Mouse (Mus musculus) kidney, postnatal 36 days (tissue): ENCODE results near the gene Ppm1b.

Source experiments
- DNase-seq, 2 experiments: peaks; one replicate each; pipeline ENCODE4 v3.0.0; 2021 to 2022; ENCODE audit warnings: mixed read lengths in 2 of 2

Ppm1b gene

GRCm38 (mm10) chr17:84956441-84956840, at the start of gene Ppm1b:
Ppm1b (plus strand) TSS chr17:84956741.
- DNase-seq: peak; percentile 13 to 23

- no peak for DNase-seq
These were observed 34.7 kb upstream of the Ppm1b start for GRCm38 (mm10) chr17:84921666-84922376.

GRCm38 (mm10) chr17:84924779-84925178, 31.8 kb upstream of the Ppm1b start:
- no peak for DNase-seq

GRCm38 (mm10) chr17:84926233-84926632, 30.3 kb upstream of the Ppm1b start:
- DNase-seq: no peak

GRCm38 (mm10) chr17:84927580-84927979, 29.0 kb upstream of the Ppm1b start:
- no peak for DNase-seq

GRCm38 (mm10) chr17:84932943-84933342, 23.6 kb upstream of the Ppm1b start:
- no peak for DNase-seq

- no peak for DNase-seq
These were observed 22.6 kb upstream of the Ppm1b start for GRCm38 (mm10) chr17:84933968-84934367.

- peak; percentile 31 to 37 for DNase-seq
These were observed 20.9 kb upstream of the Ppm1b start for GRCm38 (mm10) chr17:84935620-84936019.

GRCm38 (mm10) chr17:84936301-84936700, 20.2 kb upstream of the Ppm1b start:
- DNase-seq: peak; percentile 27 to 37

GRCm38 (mm10) chr17:84936809-84937208, 19.7 kb upstream of the Ppm1b start:
- DNase-seq: no peak

- DNase-seq: no peak
These were observed 19.3 kb upstream of the Ppm1b start for GRCm38 (mm10) chr17:84937220-84937619.

- DNase-seq: no peak
These were observed 18.3 kb upstream of the Ppm1b start for GRCm38 (mm10) chr17:84938215-84938614.

GRCm38 (mm10) chr17:84940017-84940731, 16.4 kb upstream of the Ppm1b start:
- no peak for DNase-seq

GRCm38 (mm10) chr17:84941291-84941868, 15.2 kb upstream of the Ppm1b start:
- DNase-seq: no peak

GRCm38 (mm10) chr17:84942358-84943032, 14.0 kb upstream of the Ppm1b start:
- no peak for DNase-seq

- no peak for DNase-seq
These were observed 13.5 kb upstream of the Ppm1b start for GRCm38 (mm10) chr17:84943033-84943393.

- no peak for DNase-seq
These were observed 12.2 kb upstream of the Ppm1b start for GRCm38 (mm10) chr17:84944348-84944747.

- DNase-seq: no peak
These were observed 4.0 kb upstream of the Ppm1b start for GRCm38 (mm10) chr17:84952521-84952920.

GRCm38 (mm10) chr17:84953776-84954175, 2.8 kb upstream of the Ppm1b start:
- no peak for DNase-seq

- DNase-seq: no peak
These were observed 1.7 kb upstream of the Ppm1b start for GRCm38 (mm10) chr17:84954881-84955280.

GRCm38 (mm10) chr17:84956931-84957486, 468 bp downstream of the Ppm1b start:
- DNase-seq: peak; percentile 87 to 95

GRCm38 (mm10) chr17:84957487-84958259, 1.1 kb downstream of the Ppm1b start:
- peak; percentile 100 for DNase-seq
